Mouse (Mus musculus): ENCODE measurements around the gene H2-Ob.

Gene H2-Ob

GRCm38 (mm10) chr17:34247047-34247446 is 8.3 kb downstream of the H2-Ob start:
- no peak for DNase-seq

GRCm38 (mm10) chr17:34248764-34249163 is 10.1 kb downstream of the H2-Ob start:
- DNase-seq, result no peak

GRCm38 (mm10) chr17:34249361-34249760 is 10.7 kb downstream of the H2-Ob start:
- no peak for DNase-seq

GRCm38 (mm10) chr17:34249878-34250277 is 11.2 kb downstream of the H2-Ob start:
- DNase-seq, result peak; percentile 61 to 64

GRCm38 (mm10) chr17:34251666-34252065 is 13.0 kb downstream of the H2-Ob start:
- DNase-seq, result peak; percentile 32 to 58

- no peak for DNase-seq
These were observed 17.8 kb downstream of the H2-Ob start for GRCm38 (mm10) chr17:34256501-34256900.

GRCm38 (mm10) chr17:34257594-34258375 is 19.1 kb downstream of the H2-Ob start, which contains the start of gene H2-Ab1:
H2-Ab1 (plus strand) TSS chr17:34257689.
- DNase-seq, result peak; percentile 88 to 89

- peak; percentile 32 to 34 for DNase-seq
These were observed 21.8 kb downstream of the H2-Ob start for GRCm38 (mm10) chr17:34260551-34260950.

- peak; percentile 73 to 85 for DNase-seq
These were observed 22.8 kb downstream of the H2-Ob start for GRCm38 (mm10) chr17:34261502-34261901.

- peak; percentile 67 to 77 for DNase-seq
These were observed 24.4 kb downstream of the H2-Ob start for GRCm38 (mm10) chr17:34263068-34263467.

- DNase-seq, result peak; percentile 54 to 71
These were observed 25.2 kb downstream of the H2-Ob start for GRCm38 (mm10) chr17:34263811-34264371.

GRCm38 (mm10) chr17:34264452-34265351 is 26.0 kb downstream of the H2-Ob start:
- DNase-seq, result peak; percentile 44 to 57

- no peak for DNase-seq
These were observed 29.6 kb downstream of the H2-Ob start for GRCm38 (mm10) chr17:34268262-34268661.

GRCm38 (mm10) chr17:34268748-34269147 is 30.0 kb downstream of the H2-Ob start:
- no peak for DNase-seq

- no peak for DNase-seq
These were observed 31.1 kb downstream of the H2-Ob start for GRCm38 (mm10) chr17:34269817-34270216.

- no peak for DNase-seq
These were observed 31.5 kb downstream of the H2-Ob start for GRCm38 (mm10) chr17:34270230-34270629.

GRCm38 (mm10) chr17:34270940-34271339 is 32.2 kb downstream of the H2-Ob start:
- no peak for DNase-seq

GRCm38 (mm10) chr17:34272102-34272501 is 33.4 kb downstream of the H2-Ob start:
- no peak for DNase-seq

GRCm38 (mm10) chr17:34280499-34281038 is 41.9 kb downstream of the H2-Ob start:
- no peak for DNase-seq

- no peak for DNase-seq
These were observed 43.1 kb downstream of the H2-Ob start for GRCm38 (mm10) chr17:34281836-34282235.

GRCm38 (mm10) chr17:34285371-34285770 is 46.7 kb downstream of the H2-Ob start:
- no peak for DNase-seq

GRCm38 (mm10) chr17:34285848-34286247 is 47.1 kb downstream of the H2-Ob start:
- peak; percentile 72 to 77 for DNase-seq

GRCm38 (mm10) chr17:34286501-34286900 is 47.8 kb downstream of the H2-Ob start:
- no peak for DNase-seq
